Mouse (Mus musculus) common myeloid progenitor, adult 5-6 weeks (primary cell): ENCODE data around the gene Cfap97d1. TPM values are rescaled to one million over a fixed set of nuclear protein-coding genes. Genes with fewer than 3 reads are reported as not detected.
A peak's percentile ranks its signal among the peaks of the same experiment; 100 is the strongest.

Experiments used
- ATAC-seq: replicated peaks from 2 replicates; pipeline ENCODE4 v1.8.0; 2016; ENCODE audit warnings: low read depth, mild to moderate bottlenecking, moderate TSS enrichment, inconsistent platforms; ENCODE audit not compliant: poor library complexity, severe bottlenecking
- total RNA-seq: library from RNA; stranded (forward); fragments of 200-1000, 187-1606 nt; gene quantifications from 2 replicates; pipeline ENCODE4 v1.2.3, GENCODE M21; 2017

The Cfap97d1 gene
- total RNA-seq = not detected in 2 replicates

GRCm38 (mm10) chr11:101984054-101985025 lies at the start of gene Cfap97d1:
Cfap97d1 (plus strand) TSS chr11:101984279.
- ATAC-seq = peak; percentile 77

GRCm38 (mm10) chr11:101935743-101936142 lies 48.3 kb upstream of the Cfap97d1 start:
- no peak for ATAC-seq

DNA sequence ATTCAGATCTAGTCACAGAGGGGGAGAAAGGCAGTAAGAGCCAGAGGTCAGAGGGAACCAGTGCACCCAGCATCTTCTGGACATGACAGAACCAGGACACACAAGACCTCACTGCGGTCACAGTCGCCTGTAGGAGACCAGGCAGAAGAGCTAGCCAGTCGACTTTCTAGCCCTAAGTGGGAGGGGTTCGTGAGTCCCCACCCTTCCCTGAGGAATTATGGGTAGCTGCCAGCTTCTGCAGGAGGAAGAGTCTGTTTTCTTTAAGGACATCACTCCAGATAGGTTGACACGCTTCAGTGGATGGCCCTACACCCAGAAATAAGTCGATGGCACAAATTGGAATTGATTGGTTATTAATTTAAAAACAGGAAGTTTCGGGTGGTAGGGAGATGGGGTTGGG lies 47.7 kb upstream of the Cfap97d1 start:
- ATAC-seq = no peak

GRCm38 (mm10) chr11:101937108-101937507 lies 47.0 kb upstream of the Cfap97d1 start:
- ATAC-seq = no peak

DNA sequence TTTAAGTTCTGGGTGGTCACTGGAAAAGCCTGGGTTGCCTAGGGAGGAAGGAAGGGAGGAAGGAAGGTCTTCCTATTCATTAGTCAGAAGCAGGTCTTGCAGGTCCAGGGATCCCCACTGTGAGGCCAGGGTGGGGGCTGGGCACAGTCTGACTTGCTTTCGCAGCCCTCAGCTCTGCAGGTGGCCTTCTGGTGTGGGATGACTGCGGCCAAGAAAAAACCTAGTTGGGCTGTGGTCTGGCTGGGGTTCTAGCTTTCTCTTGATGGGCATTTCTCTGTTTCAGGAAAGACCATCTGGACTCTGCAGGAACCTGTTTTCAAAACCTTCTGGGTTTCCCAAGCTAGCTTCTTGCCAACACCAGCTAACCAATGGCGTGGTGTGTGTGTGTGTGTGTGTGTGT lies 41.0 kb upstream of the Cfap97d1 start:
- ATAC-seq = no peak

GRCm38 (mm10) chr11:101946525-101946924 lies 37.6 kb upstream of the Cfap97d1 start:
- no peak for ATAC-seq

- ATAC-seq = no peak
These were observed 34.1 kb upstream of the Cfap97d1 start for GRCm38 (mm10) chr11:101950021-101950420.

- ATAC-seq = peak; percentile 94
These were observed 31.3 kb upstream of the Cfap97d1 start for GRCm38 (mm10) chr11:101952541-101953341.

DNA sequence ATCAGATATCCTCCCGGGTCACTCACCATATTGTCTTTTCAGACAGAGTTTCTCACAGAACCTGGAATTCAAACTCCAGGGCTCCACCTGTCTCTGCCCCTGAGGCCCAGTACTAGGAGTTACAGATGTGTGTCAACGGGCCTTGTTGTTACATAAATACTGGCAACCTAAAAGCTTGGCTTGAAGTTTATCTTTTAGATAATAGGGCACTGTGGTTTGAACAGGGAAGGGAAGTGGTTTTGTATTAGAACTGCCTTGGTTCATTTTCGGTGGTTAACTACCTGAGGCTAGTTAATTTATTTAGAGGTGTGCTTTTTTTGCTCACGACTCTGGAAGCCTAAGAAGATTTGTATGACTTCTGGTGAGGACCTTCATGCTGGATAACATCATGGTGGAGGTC lies 30.6 kb upstream of the Cfap97d1 start:
- ATAC-seq = no peak

DNA sequence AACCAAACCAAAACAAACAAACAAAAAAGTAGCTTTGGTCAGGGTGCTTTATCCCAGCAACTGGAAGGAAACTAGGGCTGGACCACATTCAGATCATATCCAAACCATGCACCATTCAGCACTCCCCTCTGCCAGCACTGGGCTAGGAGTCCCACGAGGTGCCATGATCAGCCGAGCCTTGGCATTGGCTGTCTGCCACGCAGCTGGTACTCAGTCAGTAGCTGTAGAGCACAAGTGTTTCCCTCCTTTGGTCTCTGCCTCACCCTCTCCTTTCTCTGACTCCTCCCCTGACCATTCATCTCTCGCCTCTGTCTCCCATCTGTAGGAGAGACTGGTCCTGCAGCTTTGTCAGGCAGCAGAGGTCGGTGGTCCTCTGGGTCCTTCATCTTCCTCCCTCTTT lies 26.6 kb upstream of the Cfap97d1 start:
- no peak for ATAC-seq

DNA sequence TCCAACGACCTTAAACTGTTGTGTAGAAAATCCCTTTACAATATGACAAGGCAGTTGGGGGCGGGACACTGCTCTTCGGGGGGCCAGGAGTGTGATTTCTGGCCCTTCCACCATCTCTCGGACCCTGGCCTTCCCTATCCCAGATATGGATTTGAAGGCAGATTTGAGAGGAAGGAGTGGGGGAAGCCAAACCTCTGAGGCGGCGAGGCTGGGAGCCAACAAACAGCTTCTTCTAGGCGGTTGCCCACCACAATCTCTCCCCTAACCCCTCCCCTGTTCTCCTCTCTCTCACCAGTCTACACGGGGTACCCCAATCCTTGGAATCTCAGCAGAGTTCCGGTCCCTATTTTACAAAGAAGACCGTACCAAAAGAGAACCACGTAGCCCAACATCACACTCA lies 21.0 kb upstream of the Cfap97d1 start:
- no peak for ATAC-seq

GRCm38 (mm10) chr11:101963473-101964291 lies 20.4 kb upstream of the Cfap97d1 start:
- no peak for ATAC-seq

DNA sequence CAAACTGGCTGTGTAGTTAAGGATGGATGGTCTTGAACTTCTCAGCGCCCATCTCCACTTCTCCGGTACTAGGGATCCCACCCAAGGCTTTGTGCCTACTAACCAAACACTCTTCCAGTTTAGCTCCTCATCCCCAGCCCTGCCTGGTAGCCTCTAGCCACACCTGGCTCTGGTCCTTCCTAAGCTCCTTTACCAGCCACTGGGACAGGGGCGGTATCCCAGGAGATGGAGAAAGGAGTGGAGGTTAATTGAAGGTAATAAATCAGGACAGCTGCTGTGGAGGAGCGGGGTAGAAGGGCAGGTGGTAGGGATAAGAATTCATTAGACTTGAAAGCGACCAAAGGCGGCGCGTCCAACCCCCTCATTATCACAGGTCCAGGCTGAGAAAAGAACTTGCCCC lies 19.4 kb upstream of the Cfap97d1 start:
- no peak for ATAC-seq

GRCm38 (mm10) chr11:101965553-101965952 lies 18.5 kb upstream of the Cfap97d1 start:
- ATAC-seq = no peak

GRCm38 (mm10) chr11:101966965-101967614 lies 17.0 kb upstream of the Cfap97d1 start, which contains the start of gene Sost:
Sost (minus strand) TSS chr11:101967015.
- ATAC-seq = no peak

GRCm38 (mm10) chr11:101968311-101968710 lies 15.8 kb upstream of the Cfap97d1 start:
- ATAC-seq = no peak

DNA sequence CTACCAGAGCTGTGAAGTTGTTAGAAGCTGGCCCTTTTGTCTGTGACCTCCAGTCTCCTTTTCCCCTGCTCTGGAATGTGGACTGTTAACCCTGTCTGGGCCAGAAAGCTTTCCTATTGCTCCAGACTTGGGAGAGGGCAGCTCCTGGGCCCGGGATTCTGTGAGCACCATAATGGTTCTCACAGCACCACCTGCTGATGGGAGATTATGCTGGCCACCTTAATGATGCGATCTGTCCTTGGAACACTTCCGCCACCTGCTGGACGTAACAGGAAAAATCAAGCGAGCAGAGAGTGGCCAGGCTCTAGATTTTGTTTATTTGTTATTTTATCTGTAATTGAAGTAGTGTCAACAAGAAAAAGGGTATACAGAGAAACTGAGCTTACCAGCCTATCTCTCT lies 15.3 kb upstream of the Cfap97d1 start:
- ATAC-seq = peak; percentile 71

DNA sequence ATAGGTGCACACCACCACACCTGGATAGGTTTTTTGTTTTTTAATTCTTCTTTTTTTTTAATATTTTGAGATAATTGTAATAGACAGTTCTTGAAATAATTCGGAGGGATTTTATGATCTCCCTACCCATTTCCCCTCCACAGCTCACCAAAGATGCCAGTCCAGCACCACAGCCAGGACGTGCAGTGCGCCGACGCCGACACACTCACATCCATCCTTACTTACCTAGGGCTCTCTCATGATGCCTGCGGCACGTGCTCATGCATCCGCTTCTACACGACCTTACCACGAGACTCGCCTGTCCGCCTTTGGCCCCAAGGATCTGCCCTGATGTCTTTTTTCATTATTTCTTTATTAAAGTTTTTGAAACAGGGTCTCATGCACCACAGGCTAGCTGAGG lies 14.2 kb upstream of the Cfap97d1 start:
- ATAC-seq = no peak

DNA sequence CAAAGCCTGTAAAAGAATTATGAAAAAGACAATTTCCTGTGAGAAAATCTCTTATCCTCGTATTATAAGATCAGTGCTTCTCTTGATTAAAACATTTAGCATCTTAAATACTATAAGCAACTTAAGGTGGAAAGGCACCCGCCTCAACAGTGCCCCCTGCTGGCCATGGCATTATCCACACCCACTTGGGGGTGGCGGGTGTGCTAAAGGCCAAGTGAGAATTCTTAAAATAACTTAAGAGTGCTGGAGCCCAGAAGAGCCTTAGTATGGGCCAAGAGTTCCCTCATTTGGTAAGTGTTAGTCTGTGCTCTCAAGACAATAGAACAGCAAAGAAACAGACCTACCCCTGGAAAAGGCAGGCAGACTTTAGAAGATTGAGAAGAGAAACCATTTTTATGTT lies 12.7 kb upstream of the Cfap97d1 start:
- peak; percentile 46; the same call in 1 of the 2 replicates for ATAC-seq
